Mouse (Mus musculus): ENCODE results near the gene Procr.

DNA sequence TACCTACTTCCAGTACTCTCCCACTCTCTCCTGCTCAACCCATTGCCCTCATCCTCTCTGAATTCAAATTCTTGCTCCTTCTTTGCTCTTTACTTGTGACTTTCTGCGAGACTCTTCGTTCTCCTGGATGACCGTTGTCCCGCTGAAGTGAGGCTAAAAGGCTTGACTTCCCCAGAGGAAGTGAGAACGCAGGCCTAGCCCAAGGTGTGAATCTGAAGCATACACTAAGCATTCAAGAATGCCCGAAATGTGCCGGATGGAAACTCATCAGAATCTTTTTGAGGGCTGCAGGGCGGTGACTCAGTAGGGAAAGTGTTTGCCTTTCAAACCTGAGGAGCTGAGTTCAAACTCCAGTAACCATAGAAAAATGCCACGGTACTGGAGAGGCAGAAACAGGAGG is 7.6 kb upstream of the Procr start:
- no peak for TF ChIP-seq FLI1 (IDR thresholded peaks at IDR 0.05; ENCODE audit: low read length)
- TF ChIP-seq GATA1 (IDR thresholded peaks at IDR 0.05; ENCODE audit: borderline replicate concordance, low read length), result no peak

All from megakaryocyte, embryonic 14.5 days (primary cell).